Mouse (Mus musculus): ENCODE measurements at regions not wholly inside any gene's neighbourhood (a gene's known extent, or its start where the extent isn't known, plus 50 kb on each side); places are given as distances from the start of the nearest gene placed in this dataset.
A peak's percentile ranks its signal among the peaks of the same experiment; 100 is the strongest.

DNA sequence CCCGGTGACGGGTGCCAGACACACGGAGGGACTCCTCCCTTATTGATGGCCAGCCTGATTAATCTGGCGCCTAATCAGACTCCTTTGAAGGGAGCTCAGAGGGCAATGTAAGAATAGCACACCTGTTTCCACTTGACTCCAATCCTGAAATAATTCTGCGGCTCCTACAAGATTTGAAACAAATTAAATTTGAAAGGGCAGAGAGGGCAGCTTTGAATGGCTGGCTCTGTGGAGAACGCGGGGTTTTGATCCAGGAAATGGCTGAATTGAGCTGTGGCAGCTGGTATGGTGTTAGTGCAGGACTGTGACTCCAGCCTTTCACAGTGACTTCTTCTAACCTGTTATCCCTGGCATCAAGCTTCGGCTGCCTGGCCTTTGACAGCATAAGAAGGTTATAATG lies 232.0 kb upstream of the Mpped2 start:
- DNase-seq = no peak

DNA sequence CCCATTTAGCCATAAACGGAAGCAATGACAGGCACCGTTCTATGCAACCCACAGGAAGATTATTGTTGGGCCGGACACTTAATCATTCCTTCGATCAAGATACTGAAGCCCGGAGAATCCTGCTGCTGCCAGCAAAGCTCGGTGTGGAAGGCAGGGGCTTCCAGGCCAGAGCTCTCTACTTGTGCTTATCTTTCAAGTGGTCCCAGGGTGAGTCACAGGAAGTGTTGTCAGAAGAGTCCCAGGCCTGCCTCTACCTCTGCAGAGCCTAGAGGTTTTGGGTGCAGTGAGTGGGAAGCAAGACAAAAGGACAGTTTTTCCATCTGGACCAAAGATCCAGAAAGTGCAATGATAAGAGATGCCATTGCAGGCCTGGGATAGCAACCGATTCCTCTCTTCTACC lies 231.6 kb upstream of the Mpped2 start:
- no peak for DNase-seq

DNA sequence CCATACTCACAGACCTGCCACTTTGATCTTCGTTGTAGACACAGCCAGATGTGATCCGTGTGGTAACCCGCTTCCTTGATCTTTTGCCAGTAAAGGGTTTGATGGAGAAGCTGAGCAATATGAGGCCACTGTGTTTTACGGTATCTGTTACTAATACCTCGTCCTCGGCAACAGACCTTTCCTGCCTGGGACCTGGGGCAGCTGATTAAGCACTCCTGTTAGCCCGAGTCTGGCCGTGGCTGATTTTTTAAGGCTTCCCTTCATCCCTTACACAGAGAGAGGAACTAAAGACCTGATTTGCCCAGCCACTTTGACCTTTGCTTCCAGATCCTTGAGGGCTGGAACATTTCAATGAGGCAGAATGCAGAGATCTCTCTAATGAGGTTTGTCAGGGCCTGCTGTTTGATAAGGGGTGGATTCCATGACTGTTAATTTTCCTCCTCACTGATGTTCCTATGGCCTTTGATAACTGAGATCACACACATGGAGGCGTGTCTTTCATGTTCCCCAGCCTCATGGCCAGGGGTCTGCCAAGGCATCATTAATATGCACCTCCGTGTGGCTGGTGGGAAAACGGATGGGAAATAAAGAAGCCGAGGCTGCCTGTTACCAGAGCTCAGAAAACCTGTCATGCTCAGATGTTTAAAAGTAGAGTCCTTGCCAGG lies 231.0 kb upstream of the Mpped2 start:
- no peak for DNase-seq

DNA sequence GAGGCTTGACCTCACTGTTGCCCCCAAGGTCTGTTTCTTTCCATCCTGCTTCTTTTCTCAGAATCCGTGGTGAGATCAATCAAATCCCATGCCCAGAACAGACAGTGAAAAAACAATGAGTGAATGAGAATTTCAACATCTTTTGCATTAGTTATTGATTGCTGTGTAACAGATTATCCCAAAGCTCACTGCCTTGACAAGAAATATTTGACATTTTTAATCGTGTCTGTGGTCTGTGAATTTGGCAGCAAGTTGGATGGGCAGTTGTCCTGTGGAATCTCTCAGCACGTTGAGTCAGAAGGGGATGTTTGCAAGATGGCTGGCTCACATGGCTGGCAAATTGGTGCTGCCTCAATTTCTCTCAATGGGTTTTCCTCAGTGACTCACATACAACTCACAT lies 228.0 kb upstream of the Mpped2 start:
- DNase-seq = no peak

DNA sequence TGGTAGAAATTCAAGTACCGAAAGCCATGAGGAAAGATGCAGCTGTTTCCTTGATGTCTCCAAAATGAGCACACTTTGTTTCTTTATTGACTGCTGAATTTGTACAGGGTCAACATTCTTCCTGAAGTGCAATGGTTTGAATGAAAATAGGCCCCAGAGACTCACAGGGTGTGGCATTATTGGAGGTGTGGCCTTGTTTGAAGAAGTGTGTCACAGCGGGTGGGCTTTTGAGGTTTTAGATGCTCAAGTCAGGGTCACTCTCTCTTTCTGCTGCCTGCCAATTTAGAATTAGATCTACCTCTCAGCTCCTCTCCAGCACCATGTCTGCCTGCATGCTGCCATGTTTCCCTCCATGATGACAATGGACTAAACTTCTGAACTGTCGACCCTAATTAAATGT lies 227.2 kb upstream of the Mpped2 start:
- no peak for DNase-seq

DNA sequence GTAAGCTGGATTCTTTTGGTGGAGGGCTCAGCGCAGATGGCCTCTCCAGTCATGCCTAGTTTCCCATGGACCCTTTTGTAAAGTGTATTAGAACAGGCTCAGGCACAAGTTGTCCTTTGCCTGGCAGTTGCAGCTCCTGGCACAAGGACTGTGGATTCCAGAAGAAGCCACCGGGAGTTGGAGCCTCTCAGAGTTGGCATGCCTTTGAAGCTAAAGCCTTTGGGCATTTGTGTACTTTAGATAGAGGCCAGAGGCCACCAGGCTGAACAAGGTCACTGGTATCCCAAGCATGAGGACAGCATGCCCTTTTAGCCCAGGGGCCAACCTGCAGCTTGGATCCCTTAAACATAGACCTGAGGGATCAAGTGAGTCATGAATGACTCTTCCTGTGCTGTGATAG lies 223.9 kb upstream of the Mpped2 start:
- peak; percentile 5 for DNase-seq

DNA sequence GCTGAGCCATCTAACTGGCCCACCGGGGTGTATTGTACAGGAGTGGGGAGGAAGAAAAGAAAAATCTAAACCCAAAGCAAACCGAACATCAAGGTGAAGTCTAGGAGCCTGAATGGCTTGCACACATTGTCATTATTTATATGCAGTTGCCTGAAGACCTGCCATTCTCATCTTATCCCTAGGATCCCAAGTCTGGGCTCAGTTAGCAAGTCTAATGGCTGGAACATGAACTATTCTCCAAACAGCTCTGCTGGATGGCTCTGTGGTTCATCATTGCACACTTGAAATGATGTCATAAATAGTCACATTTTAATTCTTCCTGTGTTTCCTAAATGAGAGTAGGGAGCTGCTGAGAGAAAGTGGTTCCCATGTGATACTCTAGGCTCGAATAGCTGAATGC lies 219.6 kb upstream of the Mpped2 start:
- DNase-seq = no peak

DNA sequence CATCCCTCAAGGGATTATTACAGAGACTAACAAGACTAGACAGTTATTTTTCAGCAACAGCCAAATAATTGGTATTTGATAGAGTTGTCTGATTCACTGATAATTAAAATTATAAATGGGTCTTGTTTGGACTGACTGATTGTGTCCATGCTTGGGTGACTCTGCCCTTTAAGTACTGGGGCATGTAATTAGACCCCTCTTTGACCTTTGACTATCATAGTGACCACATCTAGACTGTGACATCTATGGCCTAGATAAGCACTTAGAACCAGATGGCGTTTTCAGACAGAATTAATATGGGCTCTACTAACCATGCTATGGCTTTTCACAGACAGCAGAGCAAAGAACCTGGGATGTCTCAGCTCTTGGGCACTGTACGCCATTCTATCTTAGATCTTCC lies 215.1 kb upstream of the Mpped2 start:
- DNase-seq = no peak

DNA sequence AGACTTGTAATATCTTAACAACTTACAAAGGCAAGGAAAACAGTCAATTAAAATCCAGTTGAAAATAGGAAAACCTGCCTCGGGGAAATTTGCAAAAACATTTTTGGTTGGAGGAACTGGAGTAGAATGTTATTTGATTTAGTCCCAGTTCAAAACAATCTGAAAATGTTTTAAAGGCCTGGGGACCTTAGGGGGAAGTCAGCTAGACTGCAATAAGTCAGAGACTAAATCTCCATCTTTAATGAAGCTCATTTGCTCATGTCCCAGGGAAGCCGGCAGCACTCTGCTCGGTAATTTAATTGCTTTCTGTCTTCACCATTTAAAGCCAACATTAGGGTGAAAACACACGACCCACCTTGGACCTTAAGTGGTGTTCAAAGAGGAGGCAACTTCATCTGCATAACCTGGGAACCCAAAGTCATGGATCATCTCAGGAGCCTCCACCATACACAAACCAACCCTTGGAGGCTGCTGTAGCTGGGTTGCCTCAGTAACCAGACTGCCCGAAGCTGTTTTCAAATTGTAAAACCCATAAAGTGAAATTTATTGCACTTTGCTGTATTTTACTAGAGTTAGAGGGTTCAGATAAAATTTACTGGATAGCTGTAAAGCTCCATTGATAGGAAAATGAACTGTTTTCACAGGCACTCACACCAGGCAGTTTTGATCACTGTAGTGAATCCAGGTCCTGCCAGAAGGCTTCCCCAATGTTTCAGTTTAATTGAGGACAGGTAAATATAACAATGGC lies 205.6 kb upstream of the Mpped2 start:
- no peak for DNase-seq

DNA sequence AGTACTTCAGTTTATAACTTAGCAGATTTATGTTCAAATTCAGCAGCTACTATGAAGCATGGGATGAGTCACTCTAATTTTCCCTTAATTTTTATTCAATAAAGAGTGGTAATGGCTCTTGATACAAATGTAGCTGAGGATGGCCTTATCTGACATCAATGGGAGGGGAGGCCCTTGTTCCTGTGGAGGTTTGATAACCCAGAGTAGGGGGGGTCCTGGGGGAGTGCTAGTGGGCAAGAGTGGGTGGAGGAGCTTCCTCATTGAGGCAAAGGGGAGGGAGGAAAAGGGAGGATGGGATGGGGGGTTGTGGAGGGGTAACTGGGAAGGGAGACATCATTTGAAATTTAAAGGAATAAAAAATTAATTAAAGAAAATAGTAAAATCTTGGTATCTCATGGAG lies 194.3 kb upstream of the Mpped2 start:
- no peak for DNase-seq

DNA sequence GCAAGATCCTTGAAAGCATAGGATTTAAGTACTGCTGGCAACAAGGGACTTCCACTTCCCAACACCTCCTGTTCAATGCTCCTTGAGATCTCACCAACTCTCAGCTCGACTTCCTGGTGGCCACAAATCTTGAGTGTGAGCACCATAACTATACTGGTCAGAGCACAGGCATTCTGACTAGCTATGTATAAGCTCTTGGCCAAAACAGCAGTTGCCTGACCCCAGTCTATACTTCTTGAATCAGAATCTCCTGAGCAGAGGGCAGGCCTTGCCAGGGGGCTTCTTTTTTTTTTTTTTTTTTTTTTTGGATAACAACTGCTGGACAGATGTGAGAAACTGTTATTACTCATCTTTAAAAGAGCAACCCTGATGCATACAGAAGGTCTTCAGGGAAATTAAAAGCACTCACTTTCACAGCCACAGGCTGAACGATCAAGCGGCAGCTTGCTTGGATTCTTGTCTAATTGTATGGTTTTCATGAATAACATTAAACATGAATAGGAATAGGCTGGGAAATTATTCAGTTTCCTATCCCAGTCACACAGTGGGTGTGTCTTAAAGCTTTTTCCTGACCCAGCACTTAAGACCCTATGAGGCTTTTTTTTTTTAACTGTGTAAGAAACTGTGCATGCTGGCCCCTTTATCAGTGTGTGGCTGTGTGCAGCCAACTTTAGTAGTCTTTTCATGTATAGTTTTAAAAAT lies 193.7 kb upstream of the Mpped2 start:
- no peak for DNase-seq

DNA sequence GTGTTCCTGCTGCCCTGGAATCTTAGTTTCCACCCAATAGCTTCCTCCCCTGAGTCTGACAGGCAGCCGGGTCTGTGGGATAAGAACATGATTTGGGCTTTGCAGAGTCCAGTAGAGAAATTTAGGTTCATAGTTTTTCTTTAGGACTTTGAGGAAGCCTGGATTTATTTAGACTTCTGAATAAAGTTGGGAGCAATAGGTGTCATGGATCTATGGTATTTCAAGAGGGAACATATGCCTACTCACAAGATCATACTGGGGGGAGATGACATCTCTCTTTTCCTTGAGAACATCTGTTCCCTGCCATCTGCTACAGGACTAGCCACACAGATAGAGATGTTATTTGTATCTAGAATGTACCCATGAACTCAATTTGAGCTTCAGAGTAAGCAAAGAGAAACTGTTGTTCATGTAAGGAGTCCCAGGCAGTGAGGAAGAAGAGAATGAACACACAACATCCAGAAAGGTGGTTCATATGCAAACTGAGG lies 188.1 kb upstream of the Mpped2 start:
- no peak for DNase-seq

DNA sequence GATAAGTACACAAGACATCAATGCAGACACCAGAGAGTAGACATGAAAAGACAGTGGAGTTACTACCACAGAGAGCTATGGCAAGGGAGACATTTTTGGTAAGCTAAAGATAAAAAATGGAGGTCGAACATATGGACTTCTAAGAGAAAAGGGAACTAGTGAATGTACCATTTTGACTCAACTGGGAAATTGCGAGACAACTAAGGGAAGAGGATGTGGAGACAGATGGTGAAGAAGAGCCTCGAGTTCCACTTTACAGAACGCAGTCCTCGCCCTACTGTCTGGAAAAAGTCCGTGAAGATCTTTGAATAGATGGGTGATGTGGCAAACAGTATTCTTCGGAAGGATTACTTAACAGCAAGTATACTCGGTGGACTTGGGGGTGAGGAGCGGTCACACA lies 181.2 kb upstream of the Mpped2 start:
- no peak for DNase-seq

DNA sequence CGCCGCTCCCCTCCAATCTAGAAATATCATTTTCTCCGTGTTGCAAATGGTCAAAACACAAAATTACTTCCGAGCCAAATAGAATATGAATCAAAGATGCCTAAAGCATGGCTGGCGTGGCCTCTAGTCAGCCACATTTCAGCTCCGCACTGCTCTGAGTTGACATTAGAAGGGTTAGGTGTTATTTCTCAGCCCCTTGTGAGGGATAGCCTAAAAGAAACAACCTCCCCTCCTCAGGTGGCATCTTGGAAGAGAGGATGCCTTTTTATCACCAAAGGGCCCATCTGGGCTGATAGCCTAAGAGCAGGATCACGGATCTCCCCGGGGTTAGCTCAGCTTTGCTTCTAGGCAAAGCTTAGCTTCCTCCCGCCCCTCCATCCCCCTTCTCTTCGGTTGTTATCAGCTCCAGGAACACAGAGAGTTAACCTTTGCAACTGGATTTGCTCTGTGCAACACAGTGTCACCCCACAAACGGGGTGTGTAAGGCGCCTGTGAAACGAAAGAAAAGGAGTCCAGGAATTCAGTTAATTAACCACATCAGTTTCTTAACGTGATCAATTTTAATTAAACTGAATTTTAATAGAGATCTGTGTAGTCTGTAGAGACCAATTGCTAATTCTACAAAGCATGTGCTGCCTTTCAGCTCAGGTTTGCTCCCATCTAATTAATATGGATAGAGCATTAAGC lies 180.6 kb upstream of the Mpped2 start:
- DNase-seq = no peak

DNA sequence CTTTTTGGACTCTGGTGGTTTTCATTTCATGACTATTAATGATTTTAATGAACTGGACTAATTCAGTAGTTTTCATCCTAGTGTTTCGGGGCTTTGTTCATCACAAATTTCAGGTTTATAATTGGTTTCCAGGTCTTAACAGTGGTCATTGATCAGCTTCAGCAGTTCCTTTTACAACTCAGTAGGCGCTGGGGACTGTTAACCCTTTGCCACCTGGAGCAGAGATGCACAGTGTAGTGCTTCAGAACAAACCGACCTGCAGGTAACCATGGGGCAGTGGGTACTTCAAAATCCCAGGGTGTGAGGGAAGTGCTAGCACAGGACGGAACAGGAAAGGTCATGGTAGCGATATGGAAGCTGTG lies 180.1 kb upstream of the Mpped2 start:
- DNase-seq = no peak

DNA sequence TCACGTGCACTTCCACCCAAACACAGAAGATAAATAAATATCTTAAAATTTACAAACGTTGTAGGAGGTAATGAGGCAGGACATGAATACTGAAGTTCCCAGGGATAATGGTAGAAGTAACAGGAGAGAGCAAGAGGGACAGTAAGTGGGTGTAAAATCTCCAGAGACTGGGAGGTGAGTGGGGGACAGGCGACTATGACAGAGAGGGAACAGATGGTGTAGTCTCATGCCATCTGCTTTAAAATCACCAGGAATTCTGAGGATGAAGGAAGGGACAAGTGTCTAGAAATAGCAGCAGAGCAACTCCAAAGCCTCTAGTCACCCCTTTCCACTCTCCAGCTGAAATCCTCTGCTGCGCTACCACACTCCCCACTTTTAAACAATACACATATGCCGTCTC lies 175.8 kb upstream of the Mpped2 start:
- DNase-seq = no peak

DNA sequence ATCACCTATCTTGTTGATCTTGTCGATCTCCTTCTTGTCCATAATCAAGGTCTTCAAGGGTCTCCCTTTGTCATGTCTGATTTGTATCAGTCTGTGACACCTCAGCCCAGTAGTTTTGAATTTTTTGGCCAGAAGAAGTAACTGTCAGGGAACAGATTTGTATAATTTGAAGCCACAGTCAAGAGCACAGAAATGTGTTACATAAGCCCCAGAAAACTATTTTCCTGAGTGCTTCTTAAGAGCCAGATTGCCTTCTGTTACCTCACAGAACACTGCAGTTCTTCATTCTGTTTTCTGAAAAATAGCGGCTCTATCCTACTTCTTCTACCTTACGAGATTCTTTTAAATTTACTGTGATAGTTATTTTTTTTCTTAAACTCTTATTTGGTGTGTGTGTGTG lies 170.1 kb upstream of the Mpped2 start:
- no peak for DNase-seq

DNA sequence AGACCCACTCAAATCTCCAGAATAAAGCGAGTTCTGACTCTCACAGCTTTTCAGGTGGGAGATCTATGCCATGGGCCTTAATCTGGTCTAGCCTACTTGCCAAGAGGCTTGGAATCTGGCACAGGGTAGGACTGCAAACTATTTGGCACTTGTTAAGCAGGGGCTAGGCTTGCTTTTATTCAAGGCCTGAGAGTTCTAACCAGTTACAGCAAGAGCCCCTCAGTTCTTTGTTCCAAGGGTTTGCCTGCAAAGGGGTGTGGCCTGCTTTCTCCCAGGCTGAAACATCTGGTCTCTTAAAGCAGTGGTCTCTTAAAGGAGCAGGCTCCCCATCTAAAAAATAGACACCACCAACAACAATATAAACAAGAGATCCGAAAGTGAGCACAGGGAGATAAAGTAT lies 166.1 kb upstream of the Mpped2 start:
- DNase-seq = no peak

DNA sequence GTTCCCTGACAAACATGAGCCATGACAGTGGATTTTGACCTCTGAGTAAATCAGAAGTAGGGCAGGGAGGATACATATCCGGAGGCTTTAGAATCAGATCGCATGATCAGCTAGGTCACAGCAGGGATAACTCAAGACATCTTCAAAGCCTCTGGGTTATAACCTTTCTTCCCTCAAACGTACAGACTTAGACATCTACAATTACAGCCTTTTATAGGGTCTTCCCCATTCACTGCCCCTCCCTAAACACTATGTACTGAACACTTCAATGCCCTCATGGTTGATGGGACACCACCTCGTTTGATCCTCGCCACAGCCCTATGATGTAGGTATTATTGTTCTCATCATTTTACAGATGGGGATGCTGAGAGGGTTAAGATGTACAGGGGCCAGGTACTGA lies 163.8 kb upstream of the Mpped2 start:
- DNase-seq = no peak

DNA sequence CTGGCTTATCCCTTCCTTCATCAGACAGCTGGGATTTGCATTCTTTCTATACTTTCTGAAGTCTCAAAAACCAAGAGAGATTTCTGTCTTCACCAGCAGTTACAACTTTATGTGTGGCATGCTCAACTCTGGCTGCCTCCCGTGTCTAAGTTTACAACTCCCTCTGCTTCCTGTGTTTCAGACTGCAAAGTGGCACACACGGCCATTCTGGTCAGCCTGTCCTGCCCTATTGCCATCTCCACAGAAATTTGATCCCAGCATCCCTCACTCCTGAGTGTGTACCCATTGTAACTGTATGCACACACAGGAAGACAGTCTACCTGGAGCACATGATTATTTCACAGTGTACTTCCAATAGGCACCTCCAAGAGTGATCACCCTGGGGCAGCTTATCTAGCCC lies 163.3 kb upstream of the Mpped2 start:
- DNase-seq = no peak

DNA sequence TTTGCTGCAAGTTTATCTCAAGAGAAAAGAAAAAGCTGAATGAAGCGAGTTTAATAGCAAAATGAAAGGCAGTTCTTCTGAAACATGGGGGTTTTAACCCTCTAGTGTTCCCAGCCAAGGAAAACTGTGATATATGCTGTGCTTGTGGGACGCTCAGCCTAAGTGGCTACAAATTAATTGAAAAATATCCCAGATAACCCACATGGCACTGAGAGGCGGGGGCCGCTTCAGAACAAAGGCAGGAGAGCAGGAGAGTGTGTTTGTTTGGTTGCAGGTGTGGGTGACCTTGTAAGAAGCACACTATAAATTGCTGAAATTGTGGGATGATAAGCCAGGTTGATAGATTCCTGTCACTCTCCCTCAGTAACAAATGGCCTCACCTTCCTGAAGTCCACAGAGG lies 154.7 kb upstream of the Mpped2 start:
- no peak for DNase-seq

DNA sequence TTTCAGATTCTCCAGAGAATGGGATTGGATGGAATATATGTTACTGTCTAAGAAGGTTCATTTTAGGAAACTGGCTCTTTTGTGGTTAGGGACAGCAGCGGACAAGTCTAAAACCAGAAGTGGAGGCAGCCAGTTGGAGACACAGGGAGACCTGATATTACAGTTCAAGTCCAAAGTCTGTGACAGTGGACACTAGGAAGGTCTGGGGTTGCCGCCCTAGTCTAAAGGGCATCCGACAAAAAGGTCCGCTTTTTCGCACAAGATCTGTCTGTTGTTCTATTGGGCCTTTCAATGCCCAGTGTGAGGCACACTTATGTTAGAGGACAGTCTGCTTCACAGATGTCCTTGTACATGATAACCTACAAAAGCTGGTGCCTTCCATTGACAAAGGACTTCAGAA lies 152.9 kb upstream of the Mpped2 start:
- peak; percentile 53 for DNase-seq

DNA sequence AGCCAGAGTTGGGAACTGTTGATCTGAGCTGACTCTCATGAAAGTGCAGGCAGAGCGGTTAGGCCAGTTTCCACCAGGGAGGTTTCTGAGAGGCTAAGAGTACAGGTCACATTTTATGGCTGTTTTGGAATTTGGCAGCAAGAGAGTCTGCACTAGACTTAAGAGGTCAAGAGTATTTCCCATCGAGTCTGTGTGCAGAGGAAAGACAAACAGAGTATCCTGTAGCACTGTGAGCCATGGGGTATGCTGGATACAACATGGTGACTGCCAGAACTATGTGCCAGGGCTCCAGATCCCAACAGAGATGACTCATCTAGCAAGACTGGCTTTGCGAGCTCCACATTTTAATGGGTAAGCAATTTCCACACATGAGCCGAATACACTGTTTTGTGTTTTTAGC lies 146.0 kb upstream of the Mpped2 start:
- DNase-seq = peak; percentile 73

DNA sequence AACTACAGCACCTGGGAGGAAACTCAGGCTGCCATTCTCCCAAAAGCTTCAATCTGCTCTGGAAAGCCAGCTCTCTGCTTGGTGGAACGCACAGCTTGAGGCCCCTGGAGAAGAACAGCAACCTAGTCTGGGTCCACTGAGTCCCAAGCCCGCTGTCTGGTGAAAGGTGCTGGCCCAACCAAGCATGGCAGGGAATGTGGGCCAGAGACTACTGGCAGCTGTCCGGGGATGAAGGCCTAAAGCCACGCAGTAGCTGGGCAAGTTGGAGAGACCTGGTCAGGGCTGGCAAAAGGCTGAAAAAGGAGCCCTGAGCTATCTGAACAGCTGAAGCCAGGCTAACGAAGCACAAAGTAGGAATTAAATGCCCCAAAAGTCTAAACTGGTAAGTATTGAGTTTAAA lies 139.4 kb upstream of the Mpped2 start:
- peak; percentile 63 for DNase-seq
